Mouse (Mus musculus) thymus, postnatal 0 days (tissue): ENCODE results near the gene Fmo1. TPM values are rescaled to one million over a fixed set of nuclear protein-coding genes. Genes with fewer than 3 reads are reported as not detected.

Source experiments
- DNase-seq: peaks from one replicate; pipeline ENCODE4 v3.0.0-alpha.2; 2015; ENCODE audit warnings: low spot score
- polyA plus RNA-seq: library from polyadenylated mRNA; unstranded; fragments of >200 nt; fragmentation: Nextera tagmentation; extraction: Ambion mirVana; gene quantifications from 2 replicates; pipeline ENCODE4 v1.2.1, GENCODE M21; 2015

The Fmo1 gene
- polyA plus RNA-seq, 1 experiment from 2014 or later = 23.0 TPM

GRCm38 (mm10) chr1:162863579-162863978, 2.8 kb downstream of the Fmo1 start:
- no peak for DNase-seq

GRCm38 (mm10) chr1:162862328-162862727, 4.1 kb downstream of the Fmo1 start:
- DNase-seq = no peak

- DNase-seq = no peak
These were observed 6.3 kb downstream of the Fmo1 start for GRCm38 (mm10) chr1:162859996-162860605.

GRCm38 (mm10) chr1:162859545-162859976, 6.8 kb downstream of the Fmo1 start:
- DNase-seq = no peak

- no peak for DNase-seq
These were observed 7.7 kb downstream of the Fmo1 start for GRCm38 (mm10) chr1:162858748-162859130.

- no peak for DNase-seq
These were observed 8.4 kb downstream of the Fmo1 start for GRCm38 (mm10) chr1:162857766-162858747.

GRCm38 (mm10) chr1:162853812-162854482, 12.5 kb downstream of the Fmo1 start:
- DNase-seq = no peak

GRCm38 (mm10) chr1:162847554-162847953, 18.9 kb downstream of the Fmo1 start:
- no peak for DNase-seq

GRCm38 (mm10) chr1:162840211-162840610, 26.2 kb downstream of the Fmo1 start:
- no peak for DNase-seq

- DNase-seq = no peak
These were observed 27.4 kb downstream of the Fmo1 start for GRCm38 (mm10) chr1:162838976-162839375.

GRCm38 (mm10) chr1:162834342-162834741, 32.1 kb downstream of the Fmo1 start:
- no peak for DNase-seq

- no peak for DNase-seq
These were observed 33.8 kb downstream of the Fmo1 start for GRCm38 (mm10) chr1:162832574-162832953.

- DNase-seq = no peak
These were observed 34.4 kb downstream of the Fmo1 start for GRCm38 (mm10) chr1:162831838-162832573.

GRCm38 (mm10) chr1:162819280-162819679, 47.1 kb downstream of the Fmo1 start:
- no peak for DNase-seq

- DNase-seq = no peak
These were observed 50.9 kb downstream of the Fmo1 start for GRCm38 (mm10) chr1:162815381-162816127.

- no peak for DNase-seq
These were observed 51.5 kb downstream of the Fmo1 start for GRCm38 (mm10) chr1:162814932-162815331.

GRCm38 (mm10) chr1:162813836-162814156, 52.6 kb downstream of the Fmo1 start, which contains the start of gene Fmo4:
Gene Fmo4, minus strand, starts transcription at chr1:162813972.
- DNase-seq = no peak

GRCm38 (mm10) chr1:162813143-162813835, 53.1 kb downstream of the Fmo1 start:
- no peak for DNase-seq

GRCm38 (mm10) chr1:162808541-162808940, 57.9 kb downstream of the Fmo1 start:
- DNase-seq = no peak

GRCm38 (mm10) chr1:162807441-162807840, 59.0 kb downstream of the Fmo1 start:
- no peak for DNase-seq
